Mouse (Mus musculus) telencephalon, adult 2 months (tissue): Measurements from ENCODE around the gene Pck1.
A peak's percentile ranks its signal among the peaks of the same experiment; 100 is the strongest.

ENCODE experiments used
- DNase-seq: peaks from one replicate; pipeline ENCODE4 v3.0.0-alpha.2; 2011; ENCODE audit warnings: low read depth, low spot score

The Pck1 gene

GRCm38 (mm10) chr2:173173521-173174511, 21.0 kb downstream of the Pck1 start:
- DNase-seq = peak; percentile 72

- DNase-seq = no peak
Measured at GRCm38 (mm10) chr2:173174569-173174968, 21.7 kb downstream of the Pck1 start.

- no peak for DNase-seq
Measured at GRCm38 (mm10) chr2:173175703-173176102, 22.9 kb downstream of the Pck1 start.

GRCm38 (mm10) chr2:173177481-173177880, 24.6 kb downstream of the Pck1 start:
- DNase-seq = no peak

- DNase-seq = no peak
Measured at GRCm38 (mm10) chr2:173177951-173178350, 25.1 kb downstream of the Pck1 start.

GRCm38 (mm10) chr2:173179046-173179445, 26.2 kb downstream of the Pck1 start:
- no peak for DNase-seq

GRCm38 (mm10) chr2:173180026-173180425, 27.2 kb downstream of the Pck1 start:
- no peak for DNase-seq

- no peak for DNase-seq
Measured at GRCm38 (mm10) chr2:173180721-173181388, 28.0 kb downstream of the Pck1 start.

GRCm38 (mm10) chr2:173181486-173181885, 28.6 kb downstream of the Pck1 start:
- no peak for DNase-seq

GRCm38 (mm10) chr2:173181901-173182300, 29.1 kb downstream of the Pck1 start:
- no peak for DNase-seq

- no peak for DNase-seq
Measured at GRCm38 (mm10) chr2:173182796-173183195, 29.9 kb downstream of the Pck1 start.

GRCm38 (mm10) chr2:173183311-173183710, 30.5 kb downstream of the Pck1 start:
- DNase-seq = no peak

GRCm38 (mm10) chr2:173183836-173184460, 31.1 kb downstream of the Pck1 start:
- DNase-seq = no peak

GRCm38 (mm10) chr2:173184475-173185080, 31.7 kb downstream of the Pck1 start:
- DNase-seq = no peak

GRCm38 (mm10) chr2:173185282-173185681, 32.4 kb downstream of the Pck1 start:
- DNase-seq = no peak

GRCm38 (mm10) chr2:173186047-173186943, 33.4 kb downstream of the Pck1 start:
- DNase-seq = no peak

- no peak for DNase-seq
Measured at GRCm38 (mm10) chr2:173187182-173187855, 34.5 kb downstream of the Pck1 start.

- DNase-seq = no peak
Measured at GRCm38 (mm10) chr2:173194796-173195195, 41.9 kb downstream of the Pck1 start.

GRCm38 (mm10) chr2:173202924-173203689, 50.3 kb downstream of the Pck1 start:
- no peak for DNase-seq
